Mouse (Mus musculus) neural tube, postnatal 0 days (tissue): Measurements from ENCODE around the gene Ndufc2. TPM values are rescaled to one million over a fixed set of nuclear protein-coding genes. Genes with fewer than 3 reads are reported as not detected.

Experiments used
- polyA plus RNA-seq: library from polyadenylated mRNA; unstranded; fragments of >200 nt; fragmentation: Nextera tagmentation; extraction: Ambion mirVana; gene quantifications from 2 replicates; pipeline ENCODE4 v1.2.1, GENCODE M21; 2015

The Ndufc2 gene
- polyA plus RNA-seq: 630 and 760 TPM in 2 replicates

DNA sequence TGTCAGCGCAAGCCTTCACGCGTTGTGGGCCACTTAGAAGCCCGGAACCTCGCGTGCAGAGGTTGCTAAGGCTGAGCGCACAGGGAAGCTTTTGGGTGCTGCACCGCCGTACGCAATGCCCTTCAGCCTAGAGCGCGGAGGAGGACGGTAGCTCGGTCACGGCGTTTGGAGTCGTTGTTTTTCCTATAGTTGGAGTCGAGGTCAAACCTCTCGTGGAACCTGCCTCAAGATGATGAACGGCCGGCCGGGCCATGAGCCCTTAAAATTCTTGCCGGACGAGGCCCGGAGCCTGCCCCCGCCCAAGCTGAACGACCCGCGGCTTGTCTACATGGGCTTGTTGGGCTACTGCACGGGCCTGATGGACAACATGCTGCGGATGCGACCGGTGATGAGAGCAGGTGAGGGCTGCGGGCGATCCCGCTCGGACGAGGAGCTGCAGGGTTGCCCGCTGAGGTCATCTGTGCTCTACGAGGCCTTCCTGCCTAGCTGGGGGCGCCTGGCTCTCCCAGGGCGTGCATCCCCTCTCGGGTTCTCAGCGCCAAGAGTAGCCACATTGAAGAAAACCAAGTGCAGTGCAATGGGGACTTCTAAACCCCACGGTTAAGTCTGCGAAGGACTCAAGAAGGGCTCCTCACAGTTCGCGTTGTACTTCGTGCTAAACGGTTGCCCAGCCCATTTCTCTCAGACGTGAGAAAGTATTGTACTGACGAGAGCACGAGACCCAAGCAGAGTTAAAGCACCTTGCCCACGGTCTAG lies at the start of gene Ndufc2:
TSS of gene Ndufc2 (plus strand) at position 44 of the 756 bp plus-strand sequence.

DNA sequence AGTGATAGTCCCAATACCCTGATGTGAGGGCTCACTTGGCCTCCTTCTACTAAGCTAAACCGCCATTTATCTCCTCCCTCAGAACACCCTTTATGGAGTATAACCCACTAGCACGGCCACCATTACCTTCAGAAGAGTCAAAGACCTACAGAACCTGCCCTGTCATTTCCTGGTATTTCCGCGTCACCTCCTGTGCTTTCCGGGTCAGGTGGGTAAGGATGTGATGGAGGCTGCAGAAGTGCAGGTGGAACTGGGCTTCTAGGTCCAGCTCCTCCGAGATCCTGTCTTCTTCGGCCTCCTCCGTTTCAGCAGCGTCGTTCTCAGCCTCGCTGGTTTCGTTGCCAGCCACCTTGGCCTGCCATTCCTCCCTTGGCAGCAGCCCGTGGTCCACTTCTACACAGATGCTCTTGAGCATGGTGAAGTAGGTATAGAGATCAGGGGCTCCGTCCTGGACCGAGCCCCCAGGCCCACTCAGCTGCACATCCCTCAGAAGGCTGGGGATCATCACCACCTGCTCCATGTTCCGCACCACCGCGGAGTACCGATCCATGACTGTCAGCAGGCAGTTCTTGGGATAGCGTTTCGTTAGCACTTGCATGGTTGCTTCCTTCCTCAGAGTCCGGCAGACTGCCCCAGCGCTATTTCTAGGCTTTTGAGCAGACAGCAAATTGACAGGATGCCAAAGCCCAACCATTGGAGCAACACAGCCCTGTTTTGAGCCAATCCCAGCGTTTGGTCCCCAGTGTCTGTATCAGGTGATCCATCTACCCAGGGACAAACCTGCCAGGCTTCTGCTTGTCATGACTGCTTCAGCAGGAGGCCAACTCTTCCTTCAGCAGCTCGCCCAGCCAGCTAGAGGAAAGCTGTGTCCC lies 17.3 kb downstream of the Ndufc2 start, which contains the start of gene Thrsp:
TSS of gene Thrsp (minus strand) at position 825 of the 872 bp plus-strand sequence.

DNA sequence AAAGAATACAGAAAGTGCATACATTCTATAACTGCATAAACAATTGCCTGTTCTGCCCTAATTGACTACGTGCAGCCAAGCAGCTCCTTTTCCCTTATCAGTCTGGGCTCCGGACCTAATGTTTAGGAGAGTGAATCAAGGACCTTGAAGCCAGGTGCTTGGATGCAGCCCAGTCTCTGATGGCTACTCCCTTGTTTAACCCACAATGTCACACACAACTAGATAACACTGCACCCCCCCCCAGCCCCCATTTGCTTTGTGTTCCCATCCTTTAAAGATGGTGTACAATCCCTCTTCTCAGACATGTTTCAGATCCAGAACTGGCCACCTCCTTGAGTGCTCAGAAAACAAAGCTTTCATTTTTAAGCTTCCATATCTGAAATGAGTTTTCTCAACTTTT lies 51.2 kb downstream of the Ndufc2 start, which contains the start of gene Kctd14:
TSS of gene Kctd14 (plus strand) at position 301 of the 400 bp plus-strand sequence.

Other genes with a start within 250 kb of the Ndufc2 start
- 3.6 and 4.0 TPM in 2 replicates for gene Usp35, start 68.0 kb upstream of the Ndufc2 start, polyA plus RNA-seq
- gene Kctd21, start 67.7 kb upstream of the Ndufc2 start, polyA plus RNA-seq: 4.4 and 5.3 TPM in 2 replicates
- 9.7 and 11.2 TPM in 2 replicates for gene Alg8, start 28.4 kb upstream of the Ndufc2 start, polyA plus RNA-seq
- 1.3 and 2.1 TPM in 2 replicates for gene Thrsp, start 17.7 kb downstream of the Ndufc2 start, polyA plus RNA-seq
- 2.4 and 3.8 TPM in 2 replicates for gene Kctd14, start 51.3 kb downstream of the Ndufc2 start, polyA plus RNA-seq
- 24.2 and 25.9 TPM in 2 replicates for gene Ints4, start 81.0 kb downstream of the Ndufc2 start, polyA plus RNA-seq
- gene Aamdc, start 179.5 kb downstream of the Ndufc2 start, polyA plus RNA-seq: 64.4 and 66.5 TPM in 2 replicates
- gene Rsf1, start 179.9 kb downstream of the Ndufc2 start, polyA plus RNA-seq: 27.8 and 28.0 TPM in 2 replicates